Mouse (Mus musculus): ENCODE measurements at regions not wholly inside any gene's neighbourhood (a gene's known extent, or its start where the extent isn't known, plus 50 kb on each side); places are given as distances from the start of the nearest gene placed in this dataset.

DNA sequence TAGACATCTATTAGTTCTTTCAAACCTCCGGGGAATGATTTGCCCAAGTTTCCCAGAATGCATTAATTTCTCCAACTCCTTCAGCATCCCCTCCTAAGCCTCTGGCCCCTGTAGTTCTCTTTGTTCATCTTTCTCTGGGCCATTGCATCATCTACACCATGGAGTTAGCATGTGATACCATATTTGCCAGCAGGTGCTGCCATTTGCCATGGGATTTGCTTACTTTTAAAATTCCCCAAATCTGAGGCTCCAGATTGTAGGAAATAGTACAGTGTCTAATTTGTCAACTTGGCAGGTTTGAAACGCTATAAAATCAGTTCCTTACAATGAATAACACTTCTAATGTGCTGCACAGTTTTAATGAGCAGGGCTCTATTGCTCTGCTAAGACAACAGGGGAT, 98.7 kb upstream of the Gm6657 start:
- Histone ChIP-seq H3K4me1 (ENCODE audit: insufficient read depth, low read depth, low read length) (no peaks in the 10 kb centered on the region), H3K9me3 (replicated peaks) (no peaks in the 10 kb centered on the region), H3K36me3 (replicated peaks) (no peaks in the 10 kb centered on the region), H3K4me3 (ENCODE audit: low read depth, low read length) (no peak overlapping the region), H3K27me3 (ENCODE audit: insufficient read depth, low read length) (peaks cover 3% of the 10 kb centered on the region)
- TF ChIP-seq POLR2AphosphoS5 (IDR thresholded peaks at IDR 0.05; ENCODE audit: insufficient replicate concordance, low read depth, low read length) (no peak), CTCF (IDR thresholded peaks at IDR 0.05; ENCODE audit: low read depth, low read length) (no peak), GATA1 (IDR thresholded peaks at IDR 0.05; ENCODE audit: borderline replicate concordance, low read length) (no peak), TAL1 (conservative IDR thresholded peaks at IDR 0.05; ENCODE audit: low read depth, low read length) (no peak), GATA2 (IDR thresholded peaks at IDR 0.05; ENCODE audit: borderline replicate concordance, low read depth, low read length) (no peak)
- DNase-seq (ENCODE audit: low spot score) (no peak), ATAC-seq (ENCODE audit: extremely low read depth, insufficient number of reproducible peaks, low FRiP score, poor library complexity, severe bottlenecking) (no peak)

DNA sequence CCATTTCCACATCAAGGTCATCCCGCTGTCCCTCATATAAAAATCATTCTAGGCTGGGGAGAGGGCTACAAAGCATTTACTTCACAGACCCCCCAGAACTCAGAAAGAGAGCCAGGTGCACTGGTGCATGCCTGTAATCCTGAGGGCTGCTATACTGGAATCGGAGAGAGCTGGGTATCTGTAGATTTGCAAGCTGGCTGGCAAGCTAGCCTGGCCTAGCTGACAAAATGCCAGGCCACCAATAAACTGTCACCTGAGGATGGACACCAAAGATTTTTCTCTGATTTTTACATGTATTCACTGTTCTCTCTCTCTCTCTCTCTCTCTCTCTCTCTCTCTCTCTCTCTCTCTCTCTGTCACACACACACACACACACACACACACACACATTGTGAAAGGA, 98.1 kb upstream of the Gm6657 start:
- Histone ChIP-seq H3K36me3 (replicated peaks) (no peaks in the 10 kb centered on the region), H3K9me3 (replicated peaks) (no peaks in the 10 kb centered on the region), H3K4me3 (ENCODE audit: low read depth, low read length) (no peak overlapping the region), H3K27me3 (ENCODE audit: insufficient read depth, low read length) (peaks cover 3% of the 10 kb centered on the region; the same call in 1 of the 2 replicates), H3K4me1 (ENCODE audit: insufficient read depth, low read depth, low read length) (no peaks in the 10 kb centered on the region)
- no peak for TF ChIP-seq CTCF (IDR thresholded peaks at IDR 0.05; ENCODE audit: low read depth, low read length)
- TF ChIP-seq TAL1 (conservative IDR thresholded peaks at IDR 0.05; ENCODE audit: low read depth, low read length) = no peak
- TF ChIP-seq GATA1 (IDR thresholded peaks at IDR 0.05; ENCODE audit: borderline replicate concordance, low read length) = no peak
- no peak for TF ChIP-seq POLR2AphosphoS5 (IDR thresholded peaks at IDR 0.05; ENCODE audit: insufficient replicate concordance, low read depth, low read length)
- no peak for TF ChIP-seq GATA2 (IDR thresholded peaks at IDR 0.05; ENCODE audit: borderline replicate concordance, low read depth, low read length)
- DNase-seq (ENCODE audit: low spot score) (no peak), ATAC-seq (ENCODE audit: extremely low read depth, insufficient number of reproducible peaks, low FRiP score, poor library complexity, severe bottlenecking) (no peak)

DNA sequence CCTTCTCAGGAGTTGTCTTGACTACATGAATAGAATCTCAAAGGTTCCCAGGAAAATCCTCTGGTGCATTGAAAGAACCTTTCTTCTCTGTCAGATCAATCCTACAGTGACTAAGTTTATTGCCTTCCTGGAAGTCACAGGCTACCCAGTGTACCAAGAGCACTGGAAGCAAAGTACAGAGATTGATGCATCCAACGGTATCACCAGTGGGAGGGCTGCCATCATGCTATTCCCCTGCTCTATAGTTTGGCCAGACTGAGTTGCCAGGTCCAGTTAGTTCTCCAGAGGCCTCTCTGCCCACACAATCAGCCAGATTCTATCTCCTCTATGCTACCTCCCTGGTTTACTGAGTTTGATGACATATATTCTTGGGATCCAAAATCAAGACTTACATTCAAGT, 96.9 kb upstream of the Gm6657 start:
- H3K27me3 ChIP-seq (ENCODE audit: insufficient read depth, low read length) = no peaks in the 10 kb centered on the region; the same call in 1 of the 2 replicates
- H3K9me3 ChIP-seq (replicated peaks) = no peaks in the 10 kb centered on the region
- DNase-seq (ENCODE audit: low spot score) = no peak
- no peak for ATAC-seq (ENCODE audit: extremely low read depth, insufficient number of reproducible peaks, low FRiP score, poor library complexity, severe bottlenecking)
- no peaks in the 10 kb centered on the region for H3K4me1 ChIP-seq (ENCODE audit: insufficient read depth, low read depth, low read length)
- TF ChIP-seq POLR2AphosphoS5 (IDR thresholded peaks at IDR 0.05; ENCODE audit: insufficient replicate concordance, low read depth, low read length) (no peak), GATA2 (IDR thresholded peaks at IDR 0.05; ENCODE audit: borderline replicate concordance, low read depth, low read length) (no peak), CTCF (IDR thresholded peaks at IDR 0.05; ENCODE audit: low read depth, low read length) (no peak), TAL1 (conservative IDR thresholded peaks at IDR 0.05; ENCODE audit: low read depth, low read length) (no peak)
- no peak overlapping the region for H3K4me3 ChIP-seq (ENCODE audit: low read depth, low read length)
- no peaks in the 10 kb centered on the region for H3K36me3 ChIP-seq (replicated peaks)

DNA sequence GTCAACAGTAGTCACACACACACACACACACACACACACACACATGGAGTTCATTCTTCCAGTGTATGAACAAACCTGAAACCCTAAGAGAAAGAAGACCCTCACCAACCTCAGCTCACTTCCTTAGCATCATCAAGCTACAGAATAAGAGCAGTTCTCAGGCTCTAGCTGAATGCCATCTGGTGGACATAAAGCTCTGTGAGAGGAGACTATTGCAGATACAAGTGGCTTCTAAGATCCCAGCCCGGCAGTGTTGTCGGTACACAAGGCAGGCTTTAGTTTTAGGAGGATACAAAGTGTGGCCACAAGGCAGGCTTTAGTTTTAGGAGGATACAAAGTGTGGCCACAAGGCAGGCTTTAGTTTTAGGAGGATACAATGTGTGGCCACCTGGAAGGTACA, 96.3 kb upstream of the Gm6657 start:
- ATAC-seq (ENCODE audit: extremely low read depth, insufficient number of reproducible peaks, low FRiP score, poor library complexity, severe bottlenecking) (no peak), DNase-seq (ENCODE audit: low spot score) (no peak)
- H3K36me3 ChIP-seq (replicated peaks) = no peaks in the 10 kb centered on the region
- no peaks in the 10 kb centered on the region for H3K9me3 ChIP-seq (replicated peaks)
- TF ChIP-seq GATA2 (IDR thresholded peaks at IDR 0.05; ENCODE audit: borderline replicate concordance, low read depth, low read length) = no peak
- TF ChIP-seq POLR2AphosphoS5 (IDR thresholded peaks at IDR 0.05; ENCODE audit: insufficient replicate concordance, low read depth, low read length) = no peak
- no peak for TF ChIP-seq GATA1 (IDR thresholded peaks at IDR 0.05; ENCODE audit: borderline replicate concordance, low read length)
- TF ChIP-seq CTCF (IDR thresholded peaks at IDR 0.05; ENCODE audit: low read depth, low read length) = no peak
- no peak for TF ChIP-seq TAL1 (conservative IDR thresholded peaks at IDR 0.05; ENCODE audit: low read depth, low read length)
- no peaks in the 10 kb centered on the region; the same call in 1 of the 2 replicates for H3K27me3 ChIP-seq (ENCODE audit: insufficient read depth, low read length)
- no peak overlapping the region for H3K4me3 ChIP-seq (ENCODE audit: low read depth, low read length)
- H3K4me1 ChIP-seq (ENCODE audit: insufficient read depth, low read depth, low read length) = no peaks in the 10 kb centered on the region

- Histone ChIP-seq H3K4me1 (ENCODE audit: insufficient read depth, low read depth, low read length) (no peaks in the 10 kb centered on the region), H3K36me3 (replicated peaks) (no peaks in the 10 kb centered on the region), H3K4me3 (ENCODE audit: low read depth, low read length) (no peak overlapping the region), H3K27me3 (ENCODE audit: insufficient read depth, low read length) (no peaks in the 10 kb centered on the region; the same call in 1 of the 2 replicates), H3K9me3 (replicated peaks) (no peaks in the 10 kb centered on the region)
- no peak for TF ChIP-seq TAL1 (conservative IDR thresholded peaks at IDR 0.05; ENCODE audit: low read depth, low read length)
- TF ChIP-seq GATA1 (IDR thresholded peaks at IDR 0.05; ENCODE audit: borderline replicate concordance, low read length) = no peak
- no peak for TF ChIP-seq POLR2AphosphoS5 (IDR thresholded peaks at IDR 0.05; ENCODE audit: insufficient replicate concordance, low read depth, low read length)
- TF ChIP-seq GATA2 (IDR thresholded peaks at IDR 0.05; ENCODE audit: borderline replicate concordance, low read depth, low read length) = no peak
- TF ChIP-seq CTCF (IDR thresholded peaks at IDR 0.05; ENCODE audit: low read depth, low read length) = no peak
- DNase-seq (ENCODE audit: low spot score) (no peak), ATAC-seq (ENCODE audit: extremely low read depth, insufficient number of reproducible peaks, low FRiP score, poor library complexity, severe bottlenecking) (no peak)
Observed at GRCm38 (mm10) chr12:78098765-78099194, 95.3 kb upstream of the Gm6657 start.

DNA sequence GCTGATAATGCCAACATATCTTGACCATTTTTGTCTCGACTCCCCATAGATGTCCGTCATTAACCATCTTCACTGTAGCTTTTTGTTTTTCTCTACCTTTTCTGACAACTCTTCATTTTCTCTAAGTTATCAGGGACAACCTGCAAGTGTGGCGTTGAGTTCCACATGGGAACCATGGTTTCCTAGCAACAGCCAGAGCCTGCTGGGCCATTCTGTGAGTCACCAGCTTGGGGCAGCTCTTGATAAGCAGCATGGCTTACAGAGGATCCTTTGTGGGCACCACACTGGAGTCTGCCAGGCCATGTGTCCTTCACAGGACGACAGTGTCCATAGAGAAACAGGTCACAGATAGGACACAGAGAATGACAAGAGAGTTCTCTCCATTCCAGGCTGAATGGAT, 94.3 kb upstream of the Gm6657 start:
- DNase-seq (ENCODE audit: low spot score) = no peak
- ATAC-seq (ENCODE audit: extremely low read depth, insufficient number of reproducible peaks, low FRiP score, poor library complexity, severe bottlenecking) = no peak
- no peaks in the 10 kb centered on the region for H3K9me3 ChIP-seq (replicated peaks)

More for the DNA sequence above, 94.3 kb upstream of the Gm6657 start:
- no peaks in the 10 kb centered on the region for H3K36me3 ChIP-seq (replicated peaks)
- TF ChIP-seq POLR2AphosphoS5 (IDR thresholded peaks at IDR 0.05; ENCODE audit: insufficient replicate concordance, low read depth, low read length) = no peak
- TF ChIP-seq GATA2 (IDR thresholded peaks at IDR 0.05; ENCODE audit: borderline replicate concordance, low read depth, low read length) = no peak
- no peak for TF ChIP-seq CTCF (IDR thresholded peaks at IDR 0.05; ENCODE audit: low read depth, low read length)
- no peak for TF ChIP-seq GATA1 (IDR thresholded peaks at IDR 0.05; ENCODE audit: borderline replicate concordance, low read length)
- no peak for TF ChIP-seq TAL1 (conservative IDR thresholded peaks at IDR 0.05; ENCODE audit: low read depth, low read length)
- H3K4me1 ChIP-seq (ENCODE audit: insufficient read depth, low read depth, low read length) = no peaks in the 10 kb centered on the region
- peaks cover 3% of the 10 kb centered on the region; the same call in 1 of the 2 replicates for H3K27me3 ChIP-seq (ENCODE audit: insufficient read depth, low read length)
- no peak overlapping the region for H3K4me3 ChIP-seq (ENCODE audit: low read depth, low read length)
